Mouse (Mus musculus) heart, adult 2 months (tissue): ENCODE data around the gene Inhbb.

Experiments used
- CTCF ChIP-seq: fragments of 200-600 bp; IDR thresholded peaks from 2 replicates; pipeline ENCODE4 v1.8.1; 2022; ENCODE audit warnings: antibody characterized with exemption, mild to moderate bottlenecking, moderate library complexity
- POLR2A ChIP-seq: fragments of 200-500 bp; IDR thresholded peaks from 2 replicates; pipeline ENCODE4 v1.6.1; 2011; ENCODE audit warnings: mild to moderate bottlenecking, low read depth, low read length, control low read depth; ENCODE audit not compliant: insufficient read depth

DNA sequence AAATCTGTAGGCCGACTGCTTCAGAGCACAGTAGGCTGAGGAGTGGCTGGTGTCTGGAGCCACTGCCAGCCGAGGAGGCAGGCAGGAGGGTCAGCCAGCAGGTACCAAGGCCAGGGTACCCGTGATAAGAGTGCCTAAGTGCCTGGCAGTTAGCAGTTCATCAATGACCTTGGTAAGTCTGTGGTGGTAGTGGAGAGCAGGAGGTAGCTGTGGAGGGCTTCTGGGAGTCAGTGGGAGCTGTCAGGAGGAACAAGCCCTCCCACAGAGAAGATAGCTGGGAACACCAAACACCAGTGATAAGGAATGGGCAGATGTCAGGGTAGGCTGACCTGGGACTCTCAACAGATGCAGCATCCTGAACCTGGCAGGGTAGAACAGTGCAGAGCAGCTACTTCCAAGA, 35.7 kb downstream of the Inhbb start:
- TF ChIP-seq POLR2A (no peak), CTCF (no peak)
